Mouse (Mus musculus) activated CD4-positive, CD25-positive, alpha-beta regulatory T cell, adult 4 months (primary cell): ENCODE measurements around the gene Olfr1079. TPM values are rescaled to one million over a fixed set of nuclear protein-coding genes. Genes with fewer than 3 reads are reported as not detected.
"Not testable (repeated sequence)": the region's sequence is repeated elsewhere in the genome, so short reads cannot be mapped to it uniquely, and the experiment has no call there.

Experiments used
- ATAC-seq: one replicate; pipeline ENCODE4 v1.8.0; 2017
- polyA plus RNA-seq, 2 experiments: library from polyadenylated mRNA; unstranded; fragments of 100-300 nt; shearing (Covaris generic); gene quantifications; one replicate each; pipeline ENCODE4 v1.2.1; 2017

Olfr1079 gene
- polyA plus RNA-seq: not detected

DNA sequence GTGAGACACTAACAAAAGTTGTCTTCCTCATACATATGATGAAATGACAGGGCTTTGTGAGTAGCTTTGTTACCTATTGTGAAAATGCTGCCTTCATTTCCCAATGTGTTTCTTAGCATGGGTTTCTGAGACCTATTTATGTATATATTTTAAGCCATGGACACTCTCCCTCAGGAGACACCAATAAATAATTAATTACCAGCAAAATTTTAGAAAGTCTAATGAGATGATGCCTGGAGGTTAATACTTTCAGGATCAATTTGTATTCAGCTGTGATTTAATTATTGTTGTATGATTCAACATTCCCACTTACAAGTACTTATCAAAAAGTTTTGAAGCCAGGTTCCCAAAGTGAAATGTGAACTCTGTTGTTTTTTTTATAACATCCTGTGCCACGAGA, at the start of gene Olfr1079:
Gene Olfr1079, minus strand, starts transcription at position 101 of the 400 bp plus-strand sequence.
- no peak for ATAC-seq

DNA sequence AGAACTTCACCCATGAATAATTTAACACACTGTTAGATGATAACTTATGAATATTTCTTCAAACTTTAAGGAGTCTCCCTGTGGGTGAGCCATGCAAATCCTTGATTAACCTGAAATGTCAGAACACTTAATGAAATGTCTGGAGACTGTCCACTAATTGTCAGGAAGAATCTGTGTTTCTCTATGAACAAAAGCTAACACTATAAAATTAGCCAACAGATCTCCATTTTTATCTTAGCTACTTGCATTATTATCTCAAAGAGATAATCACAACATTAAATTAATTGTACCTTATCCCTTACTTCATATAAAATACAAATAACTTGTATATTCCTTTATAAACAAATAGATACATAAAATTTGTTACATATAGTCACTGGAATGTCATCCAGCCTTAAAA, 15.9 kb upstream of the Olfr1079 start, which contains the start of gene Olfr1080:
Gene Olfr1080, minus strand, starts transcription at position 101 of the 400 bp plus-strand sequence.
- ATAC-seq: not testable (repeated sequence)

- no peak for ATAC-seq
Measured at GRCm38 (mm10) chr2:86530991-86531390, 11.3 kb downstream of the Olfr1079 start.

DNA sequence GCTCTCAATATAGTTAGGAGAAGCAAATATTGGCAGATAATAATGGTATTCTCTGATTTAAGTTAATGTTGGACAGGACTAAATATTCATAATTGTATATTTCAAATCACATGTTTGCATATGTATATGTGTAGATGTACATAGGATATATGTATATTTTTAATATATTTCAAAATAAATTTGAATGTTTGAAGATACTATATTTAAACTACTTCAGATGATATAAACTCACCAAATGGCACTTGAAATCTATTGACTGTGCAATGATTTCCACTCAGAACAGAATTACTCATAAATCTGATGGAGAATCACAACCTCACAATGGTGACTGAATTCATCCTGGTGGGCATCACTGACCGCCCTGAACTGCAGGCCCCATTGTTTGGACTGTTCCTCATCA, 34.1 kb downstream of the Olfr1079 start, which contains the start of gene Olfr1076:
Gene Olfr1076, plus strand, starts transcription at position 301 of the 400 bp plus-strand sequence.
- ATAC-seq: no peak

DNA sequence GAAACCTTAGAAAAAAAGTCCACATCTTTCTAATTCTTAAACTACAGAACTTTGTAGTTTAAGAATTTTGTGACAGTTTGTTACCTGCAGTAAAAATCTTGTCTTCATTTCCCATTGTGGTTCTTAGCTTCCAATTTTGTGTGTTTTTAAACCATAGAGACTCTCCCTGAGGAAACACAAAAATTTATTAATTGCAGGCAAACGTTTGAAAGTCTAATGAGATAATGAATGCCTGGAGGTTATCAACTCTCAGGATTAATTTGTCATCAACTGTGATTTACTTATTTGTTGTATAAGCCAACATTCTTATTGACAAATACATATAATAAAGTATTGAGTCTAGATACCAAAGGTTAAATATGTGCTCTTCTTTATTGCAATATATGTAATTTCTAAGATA, 55.0 kb downstream of the Olfr1079 start, which contains the start of gene Olfr228:
Gene Olfr228, minus strand, starts transcription at position 101 of the 400 bp plus-strand sequence.
- no peak for ATAC-seq

Other genes with a start within 250 kb of the Olfr1079 start
- not detected for gene Olfr1053, start 227.2 kb downstream of the Olfr1079 start, polyA plus RNA-seq
- gene Olfr1054, start 207.0 kb downstream of the Olfr1079 start, polyA plus RNA-seq: not detected
- gene Olfr1055, start 192.2 kb downstream of the Olfr1079 start, polyA plus RNA-seq: not detected
- gene Olfr1056, start 180.0 kb downstream of the Olfr1079 start, polyA plus RNA-seq: not detected
- gene Olfr1057, start 164.1 kb downstream of the Olfr1079 start, polyA plus RNA-seq: not detected
- not detected for gene Olfr1058, start 153.9 kb downstream of the Olfr1079 start, polyA plus RNA-seq
- not detected for gene Olfr1061, start 128.4 kb downstream of the Olfr1079 start, polyA plus RNA-seq
- not detected for gene Olfr1062, start 115.7 kb downstream of the Olfr1079 start, polyA plus RNA-seq
- gene Olfr1065, start 91.9 kb downstream of the Olfr1079 start, polyA plus RNA-seq: not detected
- not detected for gene Olfr1066, start 86.2 kb downstream of the Olfr1079 start, polyA plus RNA-seq
- gene Olfr228, start 55.1 kb downstream of the Olfr1079 start, polyA plus RNA-seq: not detected
- gene Olfr1076, start 34.0 kb downstream of the Olfr1079 start, polyA plus RNA-seq: not detected
- gene Olfr1080, start 15.8 kb upstream of the Olfr1079 start, polyA plus RNA-seq: not detected
- not detected for gene Olfr1082, start 56.5 kb upstream of the Olfr1079 start, polyA plus RNA-seq
- gene Olfr1084, start 97.2 kb upstream of the Olfr1079 start, polyA plus RNA-seq: not detected
- gene Olfr1085, start 119.5 kb upstream of the Olfr1079 start, polyA plus RNA-seq: not detected
- not detected for gene Olfr1086, start 137.6 kb upstream of the Olfr1079 start, polyA plus RNA-seq
- not detected for gene Olfr1087, start 155.9 kb upstream of the Olfr1079 start, polyA plus RNA-seq
- not detected for gene Olfr1089, start 191.2 kb upstream of the Olfr1079 start, polyA plus RNA-seq
- not detected for gene Olfr1090, start 216.5 kb upstream of the Olfr1079 start, polyA plus RNA-seq
- gene Olfr1093, start 240.0 kb upstream of the Olfr1079 start, polyA plus RNA-seq: not detected